Mouse (Mus musculus): ENCODE measurements around the gene Gm42669. TPM values are rescaled to one million over a fixed set of nuclear protein-coding genes. Genes with fewer than 3 reads are reported as not detected.

Gene Gm42669
- polyA plus RNA-seq, 1 experiment from 2014 or later, result 0.16 TPM

GRCm38 (mm10) chr5:107569148-107569547, 61.7 kb downstream of the Gm42669 start:
- ATAC-seq (replicated peaks; ENCODE audit: low FRiP score, low read depth), result no peak
- H3K4me2 ChIP-seq (ENCODE audit: low read length), result no peak overlapping the region
- WGBS, result 96% methylated on average over 9 of the region's 9 CpGs

GRCm38 (mm10) chr5:107597301-107598077, 90.1 kb downstream of the Gm42669 start, which contains the start of the genes Rpap2 and Glmn:
Rpap2 (plus strand) TSS chr5:107597373.
Glmn (minus strand) TSS chr5:107597888.
- WGBS, result 1% methylated on average over 55 of the region's 64 CpGs
- Histone ChIP-seq H3K27me3 (ENCODE audit: insufficient read depth, low read length) (no peaks in the 10 kb centered on the region), H3K4me2 (ENCODE audit: low read length) (peak within 1 kb of the TSS; percentile 76), H3K9ac (ENCODE audit: low read depth, low read length) (peak within 1 kb of the TSS; percentile 83), H3K27ac (peak within 1 kb of the TSS; percentile 89), H3K9me3 (replicated peaks; ENCODE audit: low read length) (no peaks in the 10 kb centered on the region), H3K36me3 (ENCODE audit: insufficient read depth, low read length) (peaks cover 4% of the 10 kb centered on the region), H3K4me1 (replicated peaks; ENCODE audit: insufficient read depth, low read length) (no peaks in the 10 kb centered on the region), H3K4me3 (replicated peaks; ENCODE audit: low read depth, low read length) (peak within 1 kb of the TSS; percentile 74)
- ATAC-seq (replicated peaks; ENCODE audit: low FRiP score, low read depth) (peak; percentile 94), DNase-seq (ENCODE audit: low spot score) (peak; percentile 90)
- 0 out of 2 replicates have a peak, but pooled peaks have one; percentile 3 for TF ChIP-seq CTCF (IDR thresholded peaks at IDR 0.05; ENCODE audit: low read depth)

More at GRCm38 (mm10) chr5:107569148-107569547, 61.7 kb downstream of the Gm42669 start:
- TF ChIP-seq CTCF (IDR thresholded peaks at IDR 0.05; ENCODE audit: low read depth), result no peak
- Histone ChIP-seq H3K27me3 (ENCODE audit: insufficient read depth, low read length) (no peaks in the 10 kb centered on the region), H3K9ac (ENCODE audit: low read depth, low read length) (no peak overlapping the region), H3K9me3 (replicated peaks; ENCODE audit: low read length) (no peaks in the 10 kb centered on the region), H3K4me3 (replicated peaks; ENCODE audit: low read depth, low read length) (no peak overlapping the region), H3K36me3 (ENCODE audit: insufficient read depth, low read length) (peaks cover 20% of the 10 kb centered on the region), H3K27ac (no peak overlapping the region), H3K4me1 (replicated peaks; ENCODE audit: insufficient read depth, low read length) (no peaks in the 10 kb centered on the region)
- DNase-seq (ENCODE audit: low spot score), result no peak

- DNase-seq (ENCODE audit: low spot score), result peak; percentile 13
- TF ChIP-seq CTCF (IDR thresholded peaks at IDR 0.05; ENCODE audit: low read depth), result no peak
- no peak for ATAC-seq (replicated peaks; ENCODE audit: low FRiP score, low read depth)
- Histone ChIP-seq H3K9ac (ENCODE audit: low read depth, low read length) (peak overlapping the region; percentile 83; the same call in 1 of the 2 replicates), H3K9me3 (replicated peaks; ENCODE audit: low read length) (no peaks in the 10 kb centered on the region), H3K4me3 (replicated peaks; ENCODE audit: low read depth, low read length) (peak overlapping the region; percentile 74; the same call in 1 of the 2 replicates), H3K27ac (no peak overlapping the region), H3K27me3 (ENCODE audit: insufficient read depth, low read length) (no peaks in the 10 kb centered on the region), H3K36me3 (ENCODE audit: insufficient read depth, low read length) (peaks cover 11% of the 10 kb centered on the region), H3K4me2 (ENCODE audit: low read length) (peak overlapping the region; percentile 76), H3K4me1 (replicated peaks; ENCODE audit: insufficient read depth, low read length) (no peaks in the 10 kb centered on the region)
- WGBS, result 18% methylated on average over 4 of the region's 4 CpGs
Observed at GRCm38 (mm10) chr5:107598380-107598779, 91.0 kb downstream of the Gm42669 start.

- TF ChIP-seq CTCF (IDR thresholded peaks at IDR 0.05; ENCODE audit: low read depth), result peak; percentile 92
- no peak for ATAC-seq (replicated peaks; ENCODE audit: low FRiP score, low read depth)
- Histone ChIP-seq H3K4me3 (replicated peaks; ENCODE audit: low read depth, low read length) (no peak overlapping the region), H3K9me3 (replicated peaks; ENCODE audit: low read length) (no peaks in the 10 kb centered on the region), H3K9ac (ENCODE audit: low read depth, low read length) (no peak overlapping the region), H3K4me1 (replicated peaks; ENCODE audit: insufficient read depth, low read length) (no peaks in the 10 kb centered on the region), H3K27me3 (ENCODE audit: insufficient read depth, low read length) (no peaks in the 10 kb centered on the region), H3K36me3 (ENCODE audit: insufficient read depth, low read length) (peaks cover 12% of the 10 kb centered on the region), H3K27ac (no peak overlapping the region), H3K4me2 (ENCODE audit: low read length) (no peak overlapping the region)
- DNase-seq (ENCODE audit: low spot score), result peak; percentile 85
- 4% methylated on average over 2 of the region's 2 CpGs for WGBS
Observed at GRCm38 (mm10) chr5:107611224-107611623, 103.8 kb downstream of the Gm42669 start.

GRCm38 (mm10) chr5:107617986-107618385, 110.6 kb downstream of the Gm42669 start:
- Histone ChIP-seq H3K4me3 (replicated peaks; ENCODE audit: low read depth, low read length) (no peak overlapping the region), H3K4me1 (replicated peaks; ENCODE audit: insufficient read depth, low read length) (no peaks in the 10 kb centered on the region), H3K9me3 (replicated peaks; ENCODE audit: low read length) (no peaks in the 10 kb centered on the region), H3K36me3 (ENCODE audit: insufficient read depth, low read length) (peaks cover 21% of the 10 kb centered on the region), H3K27ac (no peak overlapping the region), H3K27me3 (ENCODE audit: insufficient read depth, low read length) (no peaks in the 10 kb centered on the region), H3K4me2 (ENCODE audit: low read length) (no peak overlapping the region), H3K9ac (ENCODE audit: low read depth, low read length) (no peak overlapping the region)
- whole genome bisulfite sequencing, result 65% methylated on average over 6 of the region's 6 CpGs
- no peak for ATAC-seq (replicated peaks; ENCODE audit: low FRiP score, low read depth)
- no peak for TF ChIP-seq CTCF (IDR thresholded peaks at IDR 0.05; ENCODE audit: low read depth)
- DNase-seq (ENCODE audit: low spot score), result no peak

- WGBS, result 90% methylated on average over 3 of the region's 3 CpGs
- H3K27me3 ChIP-seq (ENCODE audit: insufficient read depth, low read length), result no peaks in the 10 kb centered on the region
- H3K9me3 ChIP-seq (replicated peaks; ENCODE audit: low read length), result no peaks in the 10 kb centered on the region
- no peak overlapping the region for H3K4me3 ChIP-seq (replicated peaks; ENCODE audit: low read depth, low read length)
- no peak overlapping the region for H3K4me2 ChIP-seq (ENCODE audit: low read length)
- ATAC-seq (replicated peaks; ENCODE audit: low FRiP score, low read depth) (no peak), DNase-seq (ENCODE audit: low spot score) (no peak)
- no peak overlapping the region for H3K9ac ChIP-seq (ENCODE audit: low read depth, low read length)
- no peak for TF ChIP-seq CTCF (IDR thresholded peaks at IDR 0.05; ENCODE audit: low read depth)
- no peak overlapping the region for H3K27ac ChIP-seq
- H3K4me1 ChIP-seq (replicated peaks; ENCODE audit: insufficient read depth, low read length), result no peaks in the 10 kb centered on the region
- 0 out of 2 replicates have a peak, but pooled peaks cover 9% of the 10 kb centered on the region for H3K36me3 ChIP-seq (ENCODE audit: insufficient read depth, low read length)
Observed at GRCm38 (mm10) chr5:107621327-107621726, 113.9 kb downstream of the Gm42669 start.

Other genes with a start within 250 kb of the Gm42669 start
- 10.5 and 10.8 TPM in 2 replicates for gene Tgfbr3, start 218.0 kb upstream of the Gm42669 start, polyA plus RNA-seq (2015; fragmentation: Nextera tagmentation; extraction: Ambion mirVana)
- gene Brdt, start 176.5 kb upstream of the Gm42669 start, polyA plus RNA-seq (2015; fragmentation: Nextera tagmentation; extraction: Ambion mirVana), result 1.4 and 1.6 TPM in 2 replicates
- gene Ephx4, start 104.9 kb upstream of the Gm42669 start, polyA plus RNA-seq (2015; fragmentation: Nextera tagmentation; extraction: Ambion mirVana), result 1.5 and 1.8 TPM in 2 replicates
- gene Lpcat2b, start 76.1 kb upstream of the Gm42669 start, polyA plus RNA-seq (2015; fragmentation: Nextera tagmentation; extraction: Ambion mirVana), result not detected in 2 replicates
- gene Btbd8, start 69.6 kb upstream of the Gm42669 start, polyA plus RNA-seq (2015; fragmentation: Nextera tagmentation; extraction: Ambion mirVana), result 2.9 and 3.1 TPM in 2 replicates
- gene 1700028K03Rik, start 27.1 kb downstream of the Gm42669 start, polyA plus RNA-seq (2015; fragmentation: Nextera tagmentation; extraction: Ambion mirVana), result 0.05 and 0.19 TPM in 2 replicates
- 17.9 and 18.3 TPM in 2 replicates for gene Rpap2, start 89.8 kb downstream of the Gm42669 start, polyA plus RNA-seq (2015; fragmentation: Nextera tagmentation; extraction: Ambion mirVana)
- gene Glmn, start 90.3 kb downstream of the Gm42669 start, polyA plus RNA-seq (2015; fragmentation: Nextera tagmentation; extraction: Ambion mirVana), result 26.0 and 28.3 TPM in 2 replicates
- gene Gfi1, start 218.4 kb downstream of the Gm42669 start, polyA plus RNA-seq (2015; fragmentation: Nextera tagmentation; extraction: Ambion mirVana), result 0.06 TPM in 1 of 2 replicates, not detected in the other